Mouse (Mus musculus): ENCODE data around the gene Slc25a3. TPM values are rescaled to one million over a fixed set of nuclear protein-coding genes. Genes with fewer than 3 reads are reported as not detected.

Gene Slc25a3
- total RNA-seq (2012; rRNA removed) (497 and 556 TPM in 2 replicates), polyA plus RNA-seq (2012; ENCODE audit: insufficient read depth in 1 of 2, insufficient read length in 2 of 2, low read depth in 1 of 2, low replicate concordance in 2 of 2, missing spikeins in 1 of 2) (100 to 1,000 TPM; 368 to 868 TPM)

GRCm38 (mm10) chr10:91123828-91124822, at the start of gene Slc25a3:
Gene Slc25a3 (minus strand): TSS chr10:91124059.
- peak within 1 kb of the TSS; percentile 90 for H3K9ac ChIP-seq (ENCODE audit: control insufficient read depth, low read depth, low read length, poor library complexity, severe bottlenecking)
- H3K36me3 ChIP-seq (ENCODE audit: control insufficient read depth in 1 of 2, insufficient read depth in 2 of 2, low read length in 2 of 2): peaks cover 22 to 38% of the 10 kb centered on the region in 2 experiments
- peak; percentile 99 for DNase-seq (ENCODE audit: low read depth, low spot score)
- H3K9me3 ChIP-seq (replicated peaks; ENCODE audit: insufficient read depth, low read length): no peaks in the 10 kb centered on the region
- peak within 1 kb of the TSS; percentile 73 for H3K27ac ChIP-seq (ENCODE audit: control insufficient read depth, low read depth, low read length)
- H3K27me3 ChIP-seq (ENCODE audit: control insufficient read depth in 1 of 2, insufficient read depth in 2 of 2, low read length in 2 of 2): no peaks in the 10 kb centered on the region
- H3K4me3 ChIP-seq (ENCODE audit: control insufficient read depth in 1 of 2, insufficient read depth in 1 of 2, low read depth in 2 of 2, low read length in 2 of 2): peak within 1 kb of the TSS; percentile 67 to 81
- peaks cover 22% of the 10 kb centered on the region for H3K79me2 ChIP-seq (ENCODE audit: control insufficient read depth, insufficient read depth, low read length, poor library complexity)
- H3K4me1 ChIP-seq (ENCODE audit: control insufficient read depth in 1 of 2, insufficient read depth in 2 of 2, low read length in 2 of 2): peaks cover 12 to 17% of the 10 kb centered on the region in 2 experiments
- TF ChIP-seq TCF12 (IDR thresholded peaks at IDR 0.05; ENCODE audit: low read depth, low read length): peak; percentile 81
- TF ChIP-seq UBTF (IDR thresholded peaks at IDR 0.05; ENCODE audit: borderline replicate concordance, insufficient read depth, low read depth, low read length): 0 out of 2 replicates have a peak, but pooled peaks have one; percentile 16
- TF ChIP-seq SMC3 (IDR thresholded peaks at IDR 0.05; ENCODE audit: low read depth, low read length): no peak
- peak; percentile 60; the same call in 1 of the 2 replicates for TF ChIP-seq BHLHE40 (IDR thresholded peaks at IDR 0.05; ENCODE audit: borderline replicate concordance, low read depth, low read length)
- TF ChIP-seq E2F4 (IDR thresholded peaks at IDR 0.05; ENCODE audit: borderline replicate concordance, low read depth, low read length): no peak
- peak; percentile 67; the same call in 1 of the 2 replicates for TF ChIP-seq USF1 (IDR thresholded peaks at IDR 0.05; ENCODE audit: low read depth, low read length)
- no peak for TF ChIP-seq GATA1 (IDR thresholded peaks at IDR 0.05; ENCODE audit: low read depth, low read length)
- peak; percentile 74 for TF ChIP-seq KAT2A (conservative IDR thresholded peaks at IDR 0.05; ENCODE audit: low read depth, low read length)
- TF ChIP-seq EP300 (IDR thresholded peaks at IDR 0.05; ENCODE audit: low read depth in 1 of 2, low read length in 2 of 2): peak in 1 of 2 experiments; percentile 34; a peak in 1 of 4 replicates
- TF ChIP-seq NELFE (IDR thresholded peaks at IDR 0.05; ENCODE audit: low read depth, low read length): peak; percentile 99
- TF ChIP-seq POLR2A (IDR thresholded peaks at IDR 0.05; ENCODE audit: control insufficient read depth in 1 of 2, insufficient read depth in 1 of 2, low read depth in 1 of 2, low read length in 2 of 2, poor library complexity in 1 of 2): peak; percentile 98
- peak; percentile 51; the same call in 1 of the 2 replicates for TF ChIP-seq ETS1 (IDR thresholded peaks at IDR 0.05; ENCODE audit: low read depth, low read length)
- TF ChIP-seq CHD2 (IDR thresholded peaks at IDR 0.05; ENCODE audit: low read length): no peak; the same call in none of the 2 replicates
- peak; percentile 78 for TF ChIP-seq SIN3A (IDR thresholded peaks at IDR 0.05; ENCODE audit: low read length)
- TF ChIP-seq ELF1 (IDR thresholded peaks at IDR 0.05; ENCODE audit: low read depth, low read length): peak; percentile 84
- peak; percentile 97 for TF ChIP-seq ZMIZ1 (IDR thresholded peaks at IDR 0.05; ENCODE audit: low read depth, low read length)
- TF ChIP-seq USF2 (IDR thresholded peaks at IDR 0.05; ENCODE audit: borderline replicate concordance in 1 of 2, insufficient read depth in 1 of 2, low read depth in 1 of 2, low read length in 2 of 2): no peak
- TF ChIP-seq MXI1 (IDR thresholded peaks at IDR 0.05; ENCODE audit: low read depth, low read length): peak; percentile 63
- no peak for TF ChIP-seq MYB (IDR thresholded peaks at IDR 0.05; ENCODE audit: low read depth, low read length)
- no peak for TF ChIP-seq MEF2A (IDR thresholded peaks at IDR 0.05; ENCODE audit: extremely low read depth, insufficient replicate concordance, low read depth, low read length, poor library complexity, severe bottlenecking)
- peak; percentile 98 for TF ChIP-seq ZNF384 (IDR thresholded peaks at IDR 0.05; ENCODE audit: low read depth, low read length)
- 0 out of 2 replicates have a peak, but pooled peaks have one; percentile 60 for TF ChIP-seq POLR2AphosphoS5 (IDR thresholded peaks at IDR 0.05; ENCODE audit: borderline replicate concordance, low read depth, low read length)
- 0 out of 6 replicates have a peak, but pooled peaks of 1 of the 3 experiments have one; percentile 0 for TF ChIP-seq CTCF (IDR thresholded peaks at IDR 0.05 in 2 of 3, conservative IDR thresholded peaks at IDR 0.05 in 1 of 3; ENCODE audit: control insufficient read depth in 1 of 3, insufficient read depth in 1 of 3, low read depth in 2 of 3, low read length in 3 of 3, poor library complexity in 1 of 3, severe bottlenecking in 1 of 3)
- no peak for TF ChIP-seq TAL1 (IDR thresholded peaks at IDR 0.05; ENCODE audit: low read length)
- no peak for TF ChIP-seq MAFK (IDR thresholded peaks at IDR 0.05; ENCODE audit: borderline replicate concordance, low read depth, low read length)
- TF ChIP-seq POLR2AphosphoS2 (IDR thresholded peaks at IDR 0.05; ENCODE audit: low read length): peak; percentile 89
- no peak for TF ChIP-seq ZKSCAN1 (IDR thresholded peaks at IDR 0.05; ENCODE audit: low read depth, low read length)
- TF ChIP-seq MAZ (IDR thresholded peaks at IDR 0.05; ENCODE audit: low read depth, low read length): peak; percentile 69
- no peak for TF ChIP-seq ZC3H11A (IDR thresholded peaks at IDR 0.05; ENCODE audit: low read depth, low read length)
- peak; percentile 71 for TF ChIP-seq MAX (IDR thresholded peaks at IDR 0.05; ENCODE audit: low read length)
- TF ChIP-seq RCOR1 (IDR thresholded peaks at IDR 0.05; ENCODE audit: low read depth, low read length): no peak
- peak; percentile 92 for TF ChIP-seq TBP (IDR thresholded peaks at IDR 0.05; ENCODE audit: low read depth, low read length)
- peak; percentile 44; the same call in 1 of the 2 replicates for TF ChIP-seq MYC (IDR thresholded peaks at IDR 0.05; ENCODE audit: low read depth, low read length)
- no peak for TF ChIP-seq JUND (IDR thresholded peaks at IDR 0.05; ENCODE audit: low read depth, low read length)

All from MEL (cell line).